Mouse (Mus musculus) liver, embryonic 15.5 days (tissue): ENCODE data around the gene Slc24a2. TPM values are rescaled to one million over a fixed set of nuclear protein-coding genes. Genes with fewer than 3 reads are reported as not detected.

Experiments
- ATAC-seq: fragments of 200-750 bp; cut with Nextera tagmentation; 2 replicates; pipeline ENCODE4 v1.8.0; 2017; ENCODE audit warnings: moderate number of reproducible peaks, mild to moderate bottlenecking, moderate library complexity; ENCODE audit not compliant: insufficient read depth
- H3K27ac ChIP-seq: fragments of 300-500 bp; sonication (generic); replicated peaks from 2 replicates; pipeline ENCODE4 v1.5.1; 2015; ENCODE audit warnings: mild to moderate bottlenecking, inconsistent platforms
- H3K27me3 ChIP-seq: fragments of 300-500 bp; sonication (generic); 2 replicates; pipeline ENCODE4 v1.6.1; 2015; ENCODE audit warnings: mild to moderate bottlenecking, inconsistent platforms
- H3K36me3 ChIP-seq: fragments of 300-500 bp; sonication (generic); replicated peaks from 2 replicates; pipeline ENCODE4 v1.6.1; 2015; ENCODE audit warnings: moderate library complexity, mild to moderate bottlenecking, inconsistent platforms
- H3K4me1 ChIP-seq: fragments of 300-500 bp; sonication (generic); replicated peaks from 2 replicates; pipeline ENCODE4 v1.6.1; 2015; ENCODE audit warnings: inconsistent platforms
- H3K4me2 ChIP-seq: fragments of 300-500 bp; sonication (generic); 2 replicates; pipeline ENCODE4 v1.6.1; 2015; ENCODE audit warnings: moderate library complexity, mild to moderate bottlenecking, inconsistent platforms
- H3K4me3 ChIP-seq: fragments of 300-500 bp; sonication (generic); replicated peaks from 2 replicates; pipeline ENCODE4 v1.5.1; 2015; ENCODE audit warnings: mild to moderate bottlenecking, inconsistent platforms
- H3K9ac ChIP-seq: fragments of 300-500 bp; sonication (generic); 2 replicates; pipeline ENCODE4 v1.6.1; 2015; ENCODE audit warnings: moderate library complexity, mild to moderate bottlenecking, inconsistent platforms
- H3K9me3 ChIP-seq: fragments of 300-500 bp; sonication (generic); replicated peaks from 2 replicates; pipeline ENCODE4 v1.6.1; 2016; ENCODE audit warnings: inconsistent platforms
- WGBS: fragments of 180-500 bp; shearing (Covaris S2); methylation state at CpG from one replicate; pipeline ENCODE4 v1.1.7; 2015; ENCODE audit warnings: mixed read lengths; ENCODE audit not compliant: insufficient replicate concordance; 5-methylcytosine and 5-hydroxymethylcytosine counted together
- polyA plus RNA-seq: library from polyadenylated mRNA; unstranded; fragments of >200 nt; fragmentation: Nextera tagmentation; extraction: Ambion mirVana; gene quantifications from 2 replicates; pipeline ENCODE4 v1.2.1, GENCODE M21; 2015

The Slc24a2 gene
- polyA plus RNA-seq, 1 experiment from 2014 or later: not detected

DNA sequence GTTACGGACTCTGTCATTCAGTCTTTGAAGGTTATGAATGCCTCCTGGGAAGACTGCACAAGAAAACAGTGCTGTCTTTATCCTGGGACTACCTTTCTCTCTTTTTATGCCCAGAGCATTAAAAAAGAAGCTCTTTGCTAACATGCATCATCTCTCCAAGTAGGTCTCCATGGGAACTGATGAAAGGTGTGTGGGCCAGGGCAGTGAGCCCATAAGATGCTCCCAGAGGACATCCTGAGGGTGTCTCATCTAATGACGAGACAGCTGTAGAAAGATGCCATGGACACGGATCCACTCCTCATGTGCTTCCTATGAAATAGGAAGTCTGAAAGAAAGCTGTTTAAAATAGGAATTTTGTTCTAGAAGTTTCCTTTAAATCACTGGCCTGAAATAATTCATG is 212.8 kb downstream of the Slc24a2 start:
- Histone ChIP-seq H3K4me1 (no peaks in the 10 kb centered on the region), H3K9me3 (no peaks in the 10 kb centered on the region), H3K36me3 (no peaks in the 10 kb centered on the region), H3K4me3 (no peak overlapping the region), H3K27ac (no peak overlapping the region), H3K4me2 (no peak overlapping the region), H3K27me3 (no peaks in the 10 kb centered on the region), H3K9ac (no peak overlapping the region)
- ATAC-seq: no peak
- 56% methylated on average over 3 of the region's 3 CpGs for WGBS

DNA sequence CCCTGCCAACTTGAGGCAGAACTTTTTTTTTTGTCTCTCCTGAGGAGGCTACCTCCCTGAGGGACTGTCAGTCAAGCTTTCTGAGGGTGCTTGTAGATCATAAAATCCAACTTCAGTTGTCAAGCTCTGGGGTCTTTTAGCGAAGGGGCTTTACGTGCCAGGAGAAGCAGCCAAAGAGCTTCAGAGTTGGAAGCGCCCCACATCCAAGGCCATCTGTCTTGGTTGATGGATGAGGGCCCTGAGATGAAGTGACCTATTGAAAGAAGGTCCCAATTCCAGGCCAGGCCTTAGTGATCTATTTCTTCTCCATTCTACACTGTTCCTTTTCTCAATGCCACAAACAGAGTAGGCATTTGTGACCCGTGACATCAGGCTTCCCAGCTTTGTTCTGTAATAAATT is 214.5 kb downstream of the Slc24a2 start:
- 56% methylated on average over 4 of the region's 4 CpGs for WGBS
- Histone ChIP-seq H3K27me3 (no peaks in the 10 kb centered on the region), H3K4me2 (no peak overlapping the region), H3K36me3 (no peaks in the 10 kb centered on the region), H3K4me1 (no peaks in the 10 kb centered on the region), H3K27ac (no peak overlapping the region), H3K9ac (no peak overlapping the region), H3K4me3 (no peak overlapping the region), H3K9me3 (no peaks in the 10 kb centered on the region)
- ATAC-seq: no peak

DNA sequence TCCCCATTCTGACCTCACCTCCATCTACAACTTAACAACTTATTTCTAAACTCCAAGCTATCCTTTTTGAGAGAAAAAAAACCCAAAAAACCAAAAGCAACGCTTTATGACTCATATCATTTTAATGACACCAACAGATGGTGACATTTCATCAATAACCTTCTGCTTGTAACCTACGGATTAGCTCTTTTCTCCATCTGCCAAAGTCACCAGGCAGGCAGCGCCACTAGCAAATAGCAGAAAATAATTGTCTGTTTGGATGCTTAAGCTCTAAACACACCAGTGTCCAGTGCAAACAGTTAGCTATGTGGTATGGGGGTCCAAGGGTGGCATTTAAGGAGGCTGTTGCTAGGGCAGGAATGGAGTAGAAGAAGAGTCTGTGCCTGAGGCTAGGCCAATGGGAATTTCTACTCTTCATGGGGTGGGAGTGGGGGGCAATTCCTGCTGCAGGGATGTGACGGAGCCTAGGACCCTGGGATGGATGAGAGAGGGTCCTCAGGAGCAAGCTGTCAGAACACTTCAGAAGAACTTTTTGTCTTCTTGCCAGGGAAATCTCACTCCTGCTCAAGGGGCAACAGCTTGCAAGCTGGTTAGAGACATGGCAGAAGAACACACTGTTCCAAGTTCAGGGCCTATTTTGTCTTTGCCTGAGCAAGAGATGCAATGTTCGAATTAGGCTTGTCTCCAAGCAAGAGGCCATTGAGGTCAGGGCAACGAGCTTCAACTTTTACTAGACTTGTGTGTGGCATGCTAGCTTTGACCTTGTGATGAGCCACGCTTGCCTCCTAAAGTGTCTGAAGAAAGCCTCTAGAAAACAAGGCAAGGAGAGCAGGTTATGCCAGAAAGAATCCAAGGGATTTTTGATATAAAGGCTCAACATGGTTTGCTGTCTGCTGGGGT is 216.3 kb downstream of the Slc24a2 start:
- Histone ChIP-seq H3K4me3 (no peak overlapping the region), H3K36me3 (no peaks in the 10 kb centered on the region), H3K9me3 (no peaks in the 10 kb centered on the region), H3K4me1 (no peaks in the 10 kb centered on the region), H3K27ac (no peak overlapping the region), H3K4me2 (no peak overlapping the region), H3K27me3 (no peaks in the 10 kb centered on the region), H3K9ac (no peak overlapping the region)
- 57% methylated on average over 7 of the region's 7 CpGs for WGBS
- ATAC-seq: no peak

DNA sequence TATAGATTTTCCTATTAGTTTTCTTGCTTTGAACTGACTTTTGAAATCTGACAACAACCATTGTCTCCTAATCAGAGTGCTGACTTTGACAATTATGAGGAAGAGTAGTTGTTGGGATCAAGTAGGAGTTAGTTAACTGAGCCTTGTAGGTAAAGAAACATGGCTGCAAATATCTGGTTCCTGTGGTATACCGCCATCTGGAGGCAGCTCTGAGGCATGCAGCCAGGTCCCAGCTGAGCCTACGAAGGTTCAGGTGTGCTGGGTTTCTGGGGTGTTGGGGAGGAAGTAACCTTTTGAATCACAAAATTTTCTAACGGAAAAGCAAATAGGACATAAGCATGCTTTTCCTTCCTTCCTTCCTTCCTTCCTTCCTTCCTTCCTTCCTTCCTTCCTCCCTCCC is 237.8 kb downstream of the Slc24a2 start:
- Histone ChIP-seq H3K4me2 (no peak overlapping the region), H3K27ac (no peak overlapping the region), H3K36me3 (no peaks in the 10 kb centered on the region), H3K4me1 (no peaks in the 10 kb centered on the region), H3K4me3 (no peak overlapping the region), H3K27me3 (no peaks in the 10 kb centered on the region), H3K9ac (no peak overlapping the region), H3K9me3 (no peaks in the 10 kb centered on the region)
- WGBS: 32% methylated on average over 3 of the region's 3 CpGs
- ATAC-seq: no peak

DNA sequence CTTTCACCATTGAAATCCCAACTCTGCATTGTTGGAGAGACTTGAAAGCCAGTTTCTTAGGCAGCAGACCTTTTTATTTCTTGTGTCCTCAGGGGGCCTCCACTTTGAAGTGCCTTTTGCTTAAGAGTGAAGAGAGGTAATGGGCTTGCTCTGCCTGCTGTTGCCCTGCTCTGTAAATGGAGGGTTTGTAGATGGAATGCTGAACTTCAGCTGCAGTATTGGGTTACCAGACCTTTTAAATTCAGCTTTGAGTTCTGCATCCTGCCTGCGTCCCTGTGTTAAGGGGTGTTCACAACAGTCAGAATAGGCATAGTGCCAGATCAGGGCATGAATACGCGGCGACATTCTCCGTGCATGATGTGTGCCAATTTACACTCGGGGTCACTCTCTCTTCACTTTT is 241.0 kb downstream of the Slc24a2 start:
- Histone ChIP-seq H3K27ac (no peak overlapping the region), H3K9me3 (no peaks in the 10 kb centered on the region), H3K4me1 (no peaks in the 10 kb centered on the region), H3K27me3 (no peaks in the 10 kb centered on the region), H3K4me2 (no peak overlapping the region), H3K36me3 (no peaks in the 10 kb centered on the region), H3K4me3 (no peak overlapping the region), H3K9ac (no peak overlapping the region)
- WGBS: 56% methylated on average over 6 of the region's 6 CpGs
- no peak for ATAC-seq

DNA sequence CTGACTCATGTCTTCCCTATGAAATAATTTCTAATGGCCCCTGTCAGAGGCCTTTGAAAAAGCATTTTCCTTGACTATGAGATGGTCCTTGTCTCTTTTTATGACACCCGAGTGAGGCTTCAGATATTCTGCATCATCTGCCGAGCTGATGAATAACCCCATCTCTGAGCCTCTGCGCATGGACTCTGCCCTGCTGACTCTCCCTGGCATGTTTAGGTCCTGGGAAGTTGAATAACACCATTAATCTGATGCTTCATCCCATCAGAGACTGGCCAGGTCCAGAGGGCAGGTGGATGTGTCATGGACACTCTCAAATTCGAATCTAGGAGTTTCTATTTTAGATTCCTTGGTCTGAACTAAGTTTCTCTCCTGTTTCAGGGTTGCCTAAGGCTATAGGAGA is 242.4 kb downstream of the Slc24a2 start:
- Histone ChIP-seq H3K9ac (no peak overlapping the region), H3K27me3 (no peaks in the 10 kb centered on the region), H3K36me3 (no peaks in the 10 kb centered on the region), H3K4me3 (no peak overlapping the region), H3K27ac (no peak overlapping the region), H3K4me2 (no peak overlapping the region), H3K9me3 (no peaks in the 10 kb centered on the region), H3K4me1 (no peaks in the 10 kb centered on the region)
- ATAC-seq: no peak
- 52% methylated on average over 4 of the region's 4 CpGs for WGBS

DNA sequence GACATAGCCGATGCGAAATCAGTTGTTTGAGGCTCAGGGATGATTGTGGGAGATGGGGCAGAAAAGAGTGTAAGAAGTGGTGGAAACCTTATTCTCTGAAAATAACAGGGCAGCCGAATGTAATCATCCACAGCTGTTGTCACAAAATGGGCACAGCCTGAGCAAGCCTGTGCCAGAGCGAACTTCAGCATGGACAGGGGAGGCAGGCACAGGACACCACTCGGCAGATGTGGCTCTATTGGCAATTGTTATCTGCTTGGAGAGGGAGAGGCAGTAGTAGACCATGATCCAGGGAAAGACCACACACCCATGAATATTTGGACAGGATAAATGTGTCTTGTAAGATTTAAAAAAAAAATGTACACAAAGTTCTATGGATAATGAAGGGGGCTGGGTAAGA is 253.0 kb downstream of the Slc24a2 start:
- Histone ChIP-seq H3K36me3 (no peaks in the 10 kb centered on the region), H3K4me1 (no peaks in the 10 kb centered on the region), H3K4me2 (no peak overlapping the region), H3K27ac (no peak overlapping the region), H3K9ac (no peak overlapping the region), H3K27me3 (no peaks in the 10 kb centered on the region), H3K9me3 (no peaks in the 10 kb centered on the region), H3K4me3 (no peak overlapping the region)
- WGBS: 67% methylated on average over 5 of the region's 5 CpGs
- no peak for ATAC-seq

DNA sequence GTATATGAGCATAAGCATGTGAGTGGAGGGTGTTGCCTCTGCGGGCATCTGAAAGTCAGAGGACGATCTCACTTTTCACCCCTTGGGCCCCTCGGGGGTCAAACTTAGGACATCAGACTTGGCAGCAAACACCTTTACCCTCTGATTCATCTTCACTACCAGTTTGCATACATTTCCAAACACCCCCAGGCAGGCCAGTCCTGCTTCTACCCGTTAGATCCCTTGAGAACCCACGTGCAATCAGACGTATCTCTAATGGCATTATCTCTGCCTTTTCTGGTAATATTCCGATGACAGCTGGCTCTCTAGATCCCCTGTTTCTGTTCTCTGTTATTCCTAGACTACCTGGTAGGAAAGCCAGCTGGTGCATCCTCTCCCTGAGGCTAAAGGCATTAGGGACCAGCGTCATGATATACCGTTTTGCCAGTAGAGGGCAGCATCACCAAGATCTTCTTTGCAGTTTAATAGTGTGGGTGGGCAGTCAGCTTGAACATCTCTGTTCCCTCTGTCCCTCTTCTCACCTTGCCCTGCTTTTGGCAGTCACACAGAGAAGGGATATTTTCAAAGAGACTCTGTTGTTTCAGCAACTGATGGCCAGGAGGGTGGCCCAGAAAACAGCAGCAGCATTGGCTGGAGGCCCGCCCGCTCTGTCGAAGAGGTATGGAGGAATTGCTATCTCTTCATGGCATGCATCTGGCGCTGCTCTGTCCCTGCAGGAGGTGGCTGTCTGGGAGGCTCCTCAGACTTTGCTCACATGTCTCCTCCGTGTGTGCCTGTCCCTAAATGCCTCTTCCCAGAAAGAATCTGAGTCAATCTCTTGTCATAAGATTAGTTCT is 272.5 kb downstream of the Slc24a2 start:
- Histone ChIP-seq H3K4me3 (no peak overlapping the region), H3K27me3 (no peaks in the 10 kb centered on the region), H3K27ac (no peak overlapping the region), H3K36me3 (no peaks in the 10 kb centered on the region), H3K9ac (no peak overlapping the region), H3K4me2 (no peak overlapping the region), H3K4me1 (no peaks in the 10 kb centered on the region), H3K9me3 (no peaks in the 10 kb centered on the region)
- no peak for ATAC-seq
- WGBS: 35% methylated on average over 14 of the region's 14 CpGs

DNA sequence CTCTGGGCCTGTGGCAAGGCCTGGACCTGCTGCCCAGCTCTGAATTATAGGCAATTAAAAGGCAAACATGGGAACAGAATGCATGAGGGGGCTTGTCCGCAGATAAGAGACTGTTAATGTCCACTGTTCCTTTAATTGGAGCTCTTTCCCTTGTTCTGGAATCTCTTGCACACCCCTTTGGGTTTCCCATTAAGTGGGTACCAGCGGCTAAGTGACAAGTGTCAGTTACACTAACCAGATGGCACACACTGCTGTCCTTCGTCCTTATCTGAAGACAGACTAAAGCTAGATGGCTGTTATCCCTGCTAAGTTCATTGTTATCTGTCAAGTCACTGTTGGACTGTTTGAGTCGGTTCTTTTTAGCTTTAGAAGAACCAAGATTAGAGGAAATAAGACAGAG is 274.8 kb downstream of the Slc24a2 start:
- Histone ChIP-seq H3K4me1 (no peaks in the 10 kb centered on the region), H3K9ac (no peak overlapping the region), H3K36me3 (no peaks in the 10 kb centered on the region), H3K4me3 (no peak overlapping the region), H3K27ac (no peak overlapping the region), H3K27me3 (no peaks in the 10 kb centered on the region), H3K9me3 (no peaks in the 10 kb centered on the region), H3K4me2 (no peak overlapping the region)
- ATAC-seq: no peak
- 29% methylated on average over 4 of the region's 4 CpGs for WGBS

DNA sequence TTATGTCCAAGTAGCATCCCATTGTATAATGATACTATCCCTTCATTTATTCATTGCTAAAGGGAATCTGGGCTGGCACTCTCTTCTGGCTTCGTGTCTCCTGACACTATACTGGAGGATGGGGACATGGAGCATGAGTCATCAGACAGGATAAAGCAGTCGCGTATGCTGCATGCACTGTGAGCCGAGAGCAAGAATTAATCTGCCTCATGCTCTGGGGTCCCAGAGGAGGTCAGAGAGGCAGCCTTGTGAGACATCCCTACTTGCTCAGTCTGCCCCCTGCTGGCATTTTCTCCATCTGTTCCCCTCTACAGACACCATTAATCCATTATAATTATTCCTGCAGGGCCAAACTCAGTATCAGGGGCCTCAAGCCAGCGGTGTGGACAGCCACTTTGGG is 276.8 kb downstream of the Slc24a2 start:
- no peak overlapping the region for H3K4me2 ChIP-seq
- ATAC-seq: no peak

DNA sequence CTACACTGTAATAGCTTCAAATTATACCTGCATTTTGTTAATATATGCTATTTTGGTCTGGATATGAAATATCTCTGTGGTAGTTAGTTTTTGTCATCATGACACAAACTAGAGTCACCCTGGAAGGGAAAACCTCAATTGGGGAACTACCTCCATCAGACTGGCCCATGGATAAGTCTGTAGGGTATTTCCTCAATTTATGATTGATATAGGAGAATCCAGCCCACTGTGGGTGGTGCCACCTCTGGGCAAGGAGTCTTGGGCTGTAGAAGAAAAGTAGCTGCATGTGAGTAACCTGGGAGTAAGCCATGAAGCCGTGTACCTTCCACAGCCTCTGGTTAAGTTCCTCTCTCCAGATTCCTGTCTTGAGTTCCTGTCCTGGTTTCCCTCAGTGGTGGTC is 281.5 kb downstream of the Slc24a2 start:
- Histone ChIP-seq H3K9ac (no peak overlapping the region), H3K4me1 (no peaks in the 10 kb centered on the region), H3K9me3 (no peaks in the 10 kb centered on the region), H3K4me2 (no peak overlapping the region), H3K27ac (no peak overlapping the region), H3K4me3 (no peak overlapping the region), H3K36me3 (no peaks in the 10 kb centered on the region), H3K27me3 (no peaks in the 10 kb centered on the region)
- no peak for ATAC-seq
- WGBS: 61% methylated on average over 1 of the region's 1 CpGs

More for the DNA sequence above, 276.8 kb downstream of the Slc24a2 start:
- no peak overlapping the region for H3K27ac ChIP-seq
- H3K9me3 ChIP-seq: no peaks in the 10 kb centered on the region
- no peak overlapping the region for H3K9ac ChIP-seq
- no peaks in the 10 kb centered on the region for H3K4me1 ChIP-seq
- no peaks in the 10 kb centered on the region for H3K27me3 ChIP-seq
- 48% methylated on average over 5 of the region's 5 CpGs for WGBS
- no peaks in the 10 kb centered on the region for H3K36me3 ChIP-seq
- H3K4me3 ChIP-seq: no peak overlapping the region
